Mouse (Mus musculus): ENCODE measurements around the gene Rnf44.

The Rnf44 gene

DNA sequence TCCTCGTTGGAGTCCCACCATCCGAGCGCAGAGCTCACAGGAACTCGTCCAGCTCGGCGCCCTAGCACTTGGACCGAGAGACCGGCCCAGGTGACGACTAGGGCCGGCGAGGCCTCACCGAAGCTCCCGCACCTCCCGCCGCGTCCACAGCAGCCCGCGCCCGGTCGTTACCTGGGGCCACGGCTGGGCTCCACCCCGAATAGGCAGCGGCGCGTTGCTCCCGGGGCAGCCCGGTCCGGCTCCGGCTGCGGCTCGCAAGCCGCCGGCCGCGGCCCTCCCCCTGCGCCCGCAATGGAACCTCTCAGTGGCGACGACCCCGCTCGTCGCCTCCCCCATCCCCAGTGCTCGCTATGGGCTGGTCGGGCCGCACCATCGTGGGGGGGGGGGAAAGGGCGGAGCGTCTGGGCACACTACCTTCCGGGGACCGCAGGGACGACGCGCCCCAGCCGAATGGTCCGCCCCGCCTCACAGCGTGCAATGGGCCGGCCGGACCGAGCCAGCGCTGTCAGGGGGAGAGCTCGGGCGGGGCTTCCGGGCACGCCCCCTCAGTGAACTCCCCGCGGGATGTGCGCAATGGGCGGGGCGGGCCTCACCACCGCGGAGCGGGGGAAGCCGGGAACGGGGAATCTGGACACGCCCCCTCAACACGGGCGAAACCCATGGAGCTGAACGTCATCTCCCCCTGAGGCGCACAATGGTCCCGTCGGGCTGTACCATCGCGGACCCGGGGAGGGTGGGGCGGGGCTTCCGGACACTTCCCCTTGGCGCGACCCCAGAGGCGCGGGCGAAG lies at the start of gene Rnf44:
Gene Rnf44 (minus strand): TSS at position 350 of the 790 bp plus-strand sequence.
- DNase-seq (ENCODE audit: extremely low read depth, low read depth), result peak; percentile 95

DNA sequence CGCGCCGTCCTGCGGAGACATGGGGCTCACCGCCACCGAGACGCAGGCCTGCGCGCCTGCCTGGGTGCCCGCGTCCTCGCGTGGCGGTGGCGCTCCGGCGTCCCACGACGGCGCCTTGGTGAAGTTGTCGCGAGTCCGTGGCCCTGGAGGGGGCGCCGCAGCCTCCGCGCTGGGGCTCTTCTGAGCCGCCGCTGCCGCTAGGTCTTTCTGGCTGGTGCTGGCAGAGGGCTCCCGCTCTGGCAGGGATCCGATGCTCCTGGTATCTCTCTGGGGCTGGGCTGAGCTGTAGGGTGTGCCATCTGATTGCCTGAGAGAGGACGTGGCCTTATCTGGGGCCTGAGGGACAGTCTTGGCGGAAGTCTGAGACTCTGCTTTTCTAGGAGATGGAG lies 44.5 kb upstream of the Rnf44 start:
- DNase-seq (ENCODE audit: extremely low read depth, low read depth), result no peak

DNA sequence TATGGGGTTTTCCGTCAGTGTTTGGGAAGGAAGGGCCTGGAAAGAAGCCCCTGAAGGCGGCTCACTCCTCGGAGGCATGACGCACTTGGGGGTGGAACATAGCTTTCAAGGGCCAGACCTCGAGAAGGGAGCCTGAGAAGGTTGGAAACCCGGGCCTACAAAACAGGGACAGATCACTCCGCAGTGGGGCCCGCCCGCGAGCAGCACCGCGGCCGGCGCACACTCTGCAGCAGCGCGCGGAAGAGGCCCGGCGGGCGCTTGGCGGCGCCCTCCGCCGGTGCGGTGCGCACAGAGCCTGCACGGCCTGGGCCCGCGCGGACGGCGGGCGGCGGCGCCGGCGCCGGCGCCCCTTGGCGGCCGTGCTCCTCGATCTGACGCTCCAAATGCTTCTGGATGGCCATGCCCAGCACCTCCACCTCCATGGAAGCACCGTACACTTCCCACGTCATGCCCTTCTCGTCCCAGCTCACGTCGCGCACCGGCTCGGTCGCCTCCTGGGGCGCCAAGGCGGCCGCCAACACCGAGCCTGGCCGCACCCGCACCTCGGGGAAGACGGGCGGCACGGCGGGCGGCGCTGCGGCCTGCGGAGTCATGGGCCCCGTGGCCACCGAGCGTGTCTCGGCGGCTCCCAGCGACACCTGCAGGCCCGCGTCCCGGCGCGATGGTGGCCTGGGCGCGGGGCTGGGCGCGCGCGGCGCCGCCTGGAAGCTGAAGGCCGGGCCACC lies 43.9 kb upstream of the Rnf44 start:
- no peak for DNase-seq (ENCODE audit: extremely low read depth, low read depth)

DNA sequence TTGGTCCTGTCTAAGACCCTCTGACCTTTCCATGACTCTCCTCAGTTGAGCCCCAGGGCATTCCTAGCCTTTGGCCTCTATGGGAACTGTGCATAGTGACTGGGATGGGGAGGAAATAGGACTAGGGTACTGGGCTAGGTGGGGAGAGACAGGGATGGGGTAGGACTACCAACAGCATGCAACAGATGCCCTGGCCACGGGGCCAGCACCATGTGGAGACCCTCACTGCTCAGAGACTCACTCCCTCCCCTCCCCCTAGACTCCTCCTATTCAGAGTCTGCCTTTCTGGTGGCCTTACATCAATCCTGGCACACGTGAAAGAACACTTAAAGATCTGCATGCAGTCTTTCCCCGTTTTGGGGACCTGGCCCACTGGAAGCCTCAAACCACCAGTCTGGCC lies 43.2 kb upstream of the Rnf44 start:
- no peak for DNase-seq (ENCODE audit: extremely low read depth, low read depth)

DNA sequence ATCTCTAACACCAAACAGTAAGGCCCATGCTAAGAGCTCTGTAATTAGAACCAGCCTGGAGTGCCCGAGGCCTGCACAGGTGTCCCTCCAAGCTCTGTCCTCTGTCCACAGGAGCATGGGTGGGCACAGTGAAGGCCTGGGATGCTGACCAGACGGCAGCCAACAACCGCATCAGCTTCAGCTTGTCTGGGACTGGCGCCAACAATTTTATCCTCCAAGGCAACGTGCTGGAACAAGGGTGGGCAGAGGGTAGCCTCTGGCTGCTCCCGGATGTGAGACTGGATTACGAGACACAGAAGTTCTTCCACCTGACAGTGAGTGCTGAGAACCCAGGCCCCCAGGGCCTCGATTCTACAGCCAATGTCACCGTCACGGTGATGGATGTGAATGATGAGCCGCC lies 32.4 kb upstream of the Rnf44 start:
- DNase-seq (ENCODE audit: extremely low read depth, low read depth), result no peak

DNA sequence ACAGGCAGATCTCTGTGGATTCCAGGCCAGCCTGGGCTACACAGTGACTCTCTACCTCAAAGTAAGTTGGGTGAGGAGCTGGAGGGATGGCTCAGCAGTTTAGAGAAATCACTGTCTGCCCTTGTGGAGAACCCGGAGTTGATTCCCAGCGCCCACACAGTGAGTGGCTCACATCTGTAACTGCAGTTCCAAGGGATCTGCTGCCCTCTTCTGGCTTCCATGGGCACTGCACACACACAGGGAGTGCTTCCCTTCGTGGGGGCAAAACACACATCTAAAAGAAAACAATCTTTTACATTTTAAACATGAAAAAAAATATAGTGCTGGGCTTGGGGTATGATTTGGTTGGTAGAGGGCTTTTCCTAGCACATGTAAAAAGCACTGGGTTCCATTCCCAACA lies 29.4 kb upstream of the Rnf44 start:
- DNase-seq (ENCODE audit: extremely low read depth, low read depth), result no peak

DNA sequence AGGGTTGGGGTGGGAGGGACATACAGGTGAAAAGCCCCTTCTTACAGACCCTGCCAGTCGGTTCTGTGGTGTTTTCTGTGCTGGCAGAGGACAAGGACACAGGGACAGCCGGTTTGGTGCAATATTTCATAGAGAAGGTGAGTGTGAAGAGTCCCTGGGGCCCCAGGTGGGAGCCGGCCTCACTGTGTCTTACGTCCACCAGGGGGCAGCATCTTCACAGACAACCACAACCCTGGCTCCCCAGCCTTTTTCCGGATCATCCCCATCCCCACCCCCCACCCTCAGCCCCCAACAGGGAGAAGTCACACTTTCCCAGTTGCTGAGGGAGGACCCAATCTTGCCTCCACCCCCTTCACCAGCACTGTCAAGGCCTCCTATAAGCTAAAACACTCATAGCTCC lies 23.2 kb upstream of the Rnf44 start:
- peak; percentile 6 for DNase-seq (ENCODE audit: extremely low read depth, low read depth)

DNA sequence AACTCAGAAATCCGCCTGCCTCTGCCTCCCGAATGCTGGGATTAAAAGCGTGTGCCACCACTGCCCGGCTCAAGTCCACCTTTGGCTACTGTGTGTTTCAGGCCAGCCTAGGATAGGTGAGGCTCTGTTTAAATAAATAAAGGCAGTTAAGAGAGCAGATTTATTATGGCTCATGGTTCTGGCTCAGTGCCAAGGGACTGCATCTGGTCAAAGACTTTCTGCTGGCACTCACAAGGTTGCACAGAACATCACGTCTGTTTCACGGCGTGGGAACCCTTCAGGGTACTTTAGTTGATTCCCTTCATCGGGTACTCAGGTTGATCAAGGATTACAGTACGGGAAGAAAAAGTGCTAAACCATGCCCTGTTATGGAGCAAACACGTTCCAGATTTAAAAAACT lies 21.3 kb upstream of the Rnf44 start:
- DNase-seq (ENCODE audit: extremely low read depth, low read depth), result no peak

DNA sequence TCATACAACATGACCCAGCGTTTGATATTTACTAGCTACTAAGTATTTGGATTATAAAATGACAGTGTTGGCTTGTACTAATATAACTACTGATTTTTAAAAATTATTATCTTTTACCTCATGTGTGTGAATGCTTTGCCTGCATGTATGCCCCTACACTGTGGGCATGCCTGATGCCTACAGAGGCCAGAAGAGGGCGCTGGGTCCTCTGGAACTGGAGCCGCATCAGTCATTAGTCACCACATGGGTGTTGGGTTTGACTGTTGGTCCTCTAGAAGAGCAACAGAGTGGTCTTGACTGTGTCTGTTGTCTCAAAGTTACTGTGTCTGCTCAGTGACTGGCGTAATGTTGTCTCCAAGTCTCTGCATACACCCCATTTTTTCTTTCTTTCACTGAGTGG lies 20.7 kb upstream of the Rnf44 start:
- DNase-seq (ENCODE audit: extremely low read depth, low read depth), result no peak

DNA sequence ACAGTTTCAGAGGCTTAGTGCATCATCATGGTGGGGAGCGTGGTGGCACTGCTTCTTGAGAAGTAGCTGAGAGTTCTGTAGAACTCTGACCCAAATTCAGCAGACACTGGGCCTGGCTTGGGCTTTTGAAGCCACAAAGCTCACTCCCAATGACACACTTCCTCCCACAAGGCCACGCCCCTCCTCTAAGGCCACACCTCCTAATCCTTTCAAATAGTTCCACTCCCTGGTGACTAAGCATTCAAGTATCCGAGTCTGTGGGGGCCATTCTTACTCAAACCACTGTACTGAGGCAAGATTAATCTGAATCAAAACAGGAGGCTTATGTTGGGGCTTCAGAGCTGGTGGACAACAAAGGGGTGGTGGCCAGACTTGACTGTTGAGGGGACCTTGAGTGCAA lies 17.2 kb upstream of the Rnf44 start:
- no peak for DNase-seq (ENCODE audit: extremely low read depth, low read depth)

DNA sequence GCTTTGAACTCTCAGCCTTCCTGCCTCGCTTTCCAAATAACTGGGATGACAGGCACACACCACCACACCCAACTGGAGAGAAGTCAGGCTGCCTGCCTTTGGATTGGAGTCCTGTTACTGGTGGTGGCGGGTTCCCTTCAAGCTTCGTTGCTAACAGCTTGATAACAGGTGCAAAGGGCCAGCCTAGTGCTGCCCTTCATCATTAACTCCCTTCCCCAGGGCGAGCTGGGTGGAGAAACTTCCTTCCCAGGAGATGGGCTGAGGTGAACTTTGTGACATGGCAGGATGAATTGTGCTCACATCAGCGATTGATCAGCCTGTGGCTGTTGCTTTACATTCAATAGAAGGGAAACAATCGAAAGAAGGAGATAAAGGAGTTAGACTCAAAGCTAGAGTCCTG lies 11.2 kb upstream of the Rnf44 start:
- no peak for DNase-seq (ENCODE audit: extremely low read depth, low read depth)

DNA sequence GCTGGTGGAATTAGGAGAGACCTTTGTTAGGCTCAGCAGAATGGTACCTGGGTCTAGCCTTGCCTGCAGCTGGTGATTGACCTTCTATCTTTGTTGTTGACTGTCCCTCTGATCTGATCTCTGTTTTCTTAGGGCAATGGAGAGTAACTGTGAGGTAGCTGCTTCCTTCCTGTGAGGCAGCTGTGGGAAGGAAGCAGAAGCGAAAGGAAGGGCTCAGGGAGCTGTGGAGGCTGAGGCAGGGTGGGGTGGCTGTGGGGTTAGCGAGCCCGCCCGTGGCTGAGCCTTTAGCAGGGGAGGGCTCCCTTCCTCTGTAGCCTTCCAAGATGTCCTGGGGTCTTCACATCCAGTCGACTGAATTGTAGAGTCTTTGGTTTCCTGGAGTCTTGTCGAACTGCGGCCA lies 8.8 kb upstream of the Rnf44 start:
- no peak for DNase-seq (ENCODE audit: extremely low read depth, low read depth)

DNA sequence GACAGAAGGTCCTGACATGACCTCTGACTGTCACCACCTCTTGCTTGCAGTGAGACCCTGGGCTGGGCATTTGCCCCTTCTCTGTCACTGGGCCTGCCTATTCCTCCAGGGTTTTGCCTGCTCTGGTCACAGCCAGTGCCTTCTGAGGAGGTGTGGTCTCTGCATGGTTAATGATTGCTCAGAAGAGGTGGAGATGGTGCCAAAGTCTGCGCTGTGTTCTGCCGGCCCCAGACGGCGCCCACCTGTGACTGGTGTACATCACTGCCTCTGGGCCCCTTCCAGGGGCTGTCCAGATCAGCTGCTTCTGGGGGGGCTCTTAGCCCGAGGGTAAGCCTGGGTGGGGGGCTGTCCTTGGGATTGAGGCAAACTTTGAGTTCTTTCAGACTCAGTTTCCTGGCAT lies 7.5 kb upstream of the Rnf44 start, which contains the start of gene Cdhr2:
Gene Cdhr2 (plus strand): TSS at position 219 of the 400 bp plus-strand sequence.
- DNase-seq (ENCODE audit: extremely low read depth, low read depth), result no peak

DNA sequence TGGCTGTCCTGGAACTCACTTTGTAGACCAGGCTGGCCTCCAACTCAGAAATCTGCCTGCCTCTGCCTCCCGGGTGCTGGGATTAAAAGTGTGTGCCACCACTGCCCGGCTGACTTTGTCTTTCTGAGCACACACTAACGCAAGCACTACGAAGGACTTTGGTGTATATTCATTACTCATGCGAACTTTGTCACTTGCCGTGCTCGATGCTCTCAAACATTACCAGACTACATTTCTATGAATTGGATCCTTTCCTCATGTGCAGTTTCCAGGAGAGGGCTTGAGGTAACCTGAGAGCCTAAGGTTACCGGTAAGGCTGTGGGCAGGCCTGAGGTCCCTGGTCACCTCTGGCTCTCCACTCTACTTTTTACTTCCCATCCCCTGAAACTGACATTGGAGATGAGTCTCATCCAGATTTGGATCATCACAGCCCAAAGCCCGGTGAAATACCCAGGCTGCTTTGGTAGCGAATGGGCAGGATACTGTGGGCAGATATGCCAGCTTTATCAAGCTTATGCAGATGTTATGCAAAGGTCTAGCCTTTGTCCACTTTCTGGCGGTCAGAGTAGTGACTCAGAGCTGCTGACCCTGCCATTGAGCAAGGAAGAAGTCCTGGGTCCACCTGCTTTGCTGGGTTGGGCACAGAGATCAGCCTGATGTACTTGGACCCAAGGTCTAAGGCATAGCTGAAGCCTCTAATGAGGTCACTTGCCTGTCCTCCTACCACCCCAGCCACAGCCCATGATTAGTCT lies 1.9 kb upstream of the Rnf44 start:
- DNase-seq (ENCODE audit: extremely low read depth, low read depth), result no peak

DNA sequence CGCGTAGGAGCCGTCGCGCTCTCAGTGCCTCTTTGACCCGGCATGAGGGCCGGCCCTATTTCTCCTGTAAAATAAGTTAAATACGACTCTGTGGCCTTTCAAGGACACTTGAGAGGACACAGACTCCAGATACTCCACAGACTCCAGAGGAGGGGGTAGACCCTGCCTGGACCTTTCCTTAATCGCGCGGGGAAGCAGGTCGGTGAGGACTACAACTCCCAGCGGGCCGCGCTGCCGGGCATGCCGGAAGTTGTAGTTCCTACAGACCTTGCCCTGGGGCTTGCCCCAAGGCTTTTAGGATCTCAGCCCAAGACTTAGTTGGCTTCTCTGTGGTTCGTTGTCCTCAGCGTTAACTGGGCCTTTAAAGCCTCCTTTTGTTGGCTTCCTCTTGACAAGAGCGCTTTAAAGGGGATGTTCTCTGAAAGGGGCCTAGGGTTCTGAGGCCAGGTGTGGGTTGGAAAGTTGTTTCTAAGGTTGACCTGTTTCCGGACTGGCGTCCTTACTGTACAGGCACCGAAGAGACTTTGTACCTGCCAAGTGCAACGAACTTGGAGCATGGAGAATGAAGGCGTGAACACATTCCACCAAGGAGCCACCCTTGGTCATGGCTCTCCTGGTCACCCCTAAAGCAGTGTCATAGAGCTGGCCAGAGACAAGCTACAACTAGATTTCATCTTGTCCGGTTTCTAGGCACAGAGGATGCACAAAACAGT lies 797 bp upstream of the Rnf44 start:
- DNase-seq (ENCODE audit: extremely low read depth, low read depth), result peak; percentile 78

DNA sequence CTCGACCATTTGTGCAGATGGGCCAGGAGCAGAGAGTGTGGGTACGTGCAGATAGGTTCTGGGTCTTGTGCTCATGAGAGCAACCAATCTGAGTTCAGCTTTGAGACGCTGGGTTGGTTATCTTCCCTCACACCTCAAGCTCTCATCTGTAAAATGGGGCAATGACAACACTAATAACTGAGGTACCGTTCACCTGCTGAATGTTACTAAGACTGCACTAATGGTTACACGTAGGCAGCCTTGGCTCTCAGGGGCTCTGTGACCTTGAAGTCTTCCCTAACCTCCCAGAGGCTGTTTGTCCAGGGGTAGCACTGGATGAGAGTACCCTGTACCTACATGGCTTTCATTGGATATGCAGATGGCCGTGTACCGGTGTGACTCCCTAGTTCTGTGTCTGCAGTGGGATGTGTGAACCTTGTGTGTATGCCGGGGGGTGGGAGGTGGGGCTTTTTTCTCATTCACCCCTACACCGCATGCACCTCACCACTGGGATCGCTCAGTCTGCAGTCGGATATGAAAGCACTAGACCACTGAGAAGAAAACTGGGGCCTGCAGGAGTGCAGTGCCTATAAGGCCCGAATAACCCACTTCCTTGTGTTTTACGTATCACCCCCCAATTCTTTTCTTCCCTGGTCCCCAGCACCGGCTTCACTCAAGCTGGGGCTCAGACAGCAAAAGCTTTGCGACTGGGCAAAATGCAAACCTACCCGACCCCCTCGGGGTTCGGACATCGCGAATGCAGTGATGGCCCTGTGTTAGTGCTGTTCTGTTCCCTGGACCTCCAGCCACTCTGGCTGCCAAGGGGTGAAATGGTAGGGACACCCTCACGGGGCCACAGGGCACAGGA lies 773 bp downstream of the Rnf44 start:
- DNase-seq (ENCODE audit: extremely low read depth, low read depth), result no peak

DNA sequence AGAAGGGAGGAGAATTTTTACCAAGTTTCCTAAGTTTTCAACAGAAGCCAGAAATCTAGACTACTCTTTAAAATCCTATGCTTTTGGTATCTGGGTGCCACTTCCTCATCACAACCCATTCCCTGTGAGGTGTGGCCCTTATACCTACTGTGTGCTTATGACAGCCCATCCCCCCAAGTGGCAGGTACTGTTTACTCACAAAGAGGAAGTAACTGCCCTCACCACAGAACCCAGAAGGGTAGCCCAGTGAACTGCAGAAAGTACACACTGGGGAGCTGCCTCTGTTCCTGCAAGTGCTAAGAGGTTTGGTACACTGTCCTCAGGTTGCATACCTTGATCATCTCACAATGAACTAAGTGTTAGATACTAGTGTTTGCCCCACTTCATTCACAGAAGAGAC lies 2.0 kb downstream of the Rnf44 start:
- peak; percentile 70 for DNase-seq (ENCODE audit: extremely low read depth, low read depth)

DNA sequence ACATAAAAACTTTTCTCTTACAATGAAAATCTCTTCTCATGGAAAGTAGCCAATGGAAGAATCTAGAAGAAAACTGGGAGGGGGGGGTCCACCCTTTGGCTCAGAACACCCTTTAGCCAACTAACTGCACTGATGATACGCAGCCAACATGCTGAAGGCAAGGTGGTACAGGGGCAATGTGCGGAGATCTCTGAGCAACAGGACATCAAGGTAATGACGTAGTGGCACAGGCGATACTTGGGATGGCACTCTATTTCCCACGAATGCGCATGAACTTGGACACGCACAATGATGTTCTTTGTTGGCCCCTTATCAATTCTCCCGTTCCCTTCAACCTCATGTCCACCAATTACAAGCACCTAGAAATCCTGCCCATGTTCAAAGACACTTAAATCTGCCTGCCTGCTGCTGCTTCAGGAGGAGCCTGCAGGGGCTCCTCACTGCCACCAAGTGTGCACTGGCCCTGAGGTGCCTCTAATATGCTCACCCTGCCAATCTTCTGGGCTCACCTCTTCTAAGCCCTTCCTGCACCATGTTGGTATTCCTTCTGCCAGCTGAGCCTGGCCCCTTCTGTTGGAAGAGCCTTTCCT lies 3.5 kb downstream of the Rnf44 start:
- DNase-seq (ENCODE audit: extremely low read depth, low read depth), result no peak

DNA sequence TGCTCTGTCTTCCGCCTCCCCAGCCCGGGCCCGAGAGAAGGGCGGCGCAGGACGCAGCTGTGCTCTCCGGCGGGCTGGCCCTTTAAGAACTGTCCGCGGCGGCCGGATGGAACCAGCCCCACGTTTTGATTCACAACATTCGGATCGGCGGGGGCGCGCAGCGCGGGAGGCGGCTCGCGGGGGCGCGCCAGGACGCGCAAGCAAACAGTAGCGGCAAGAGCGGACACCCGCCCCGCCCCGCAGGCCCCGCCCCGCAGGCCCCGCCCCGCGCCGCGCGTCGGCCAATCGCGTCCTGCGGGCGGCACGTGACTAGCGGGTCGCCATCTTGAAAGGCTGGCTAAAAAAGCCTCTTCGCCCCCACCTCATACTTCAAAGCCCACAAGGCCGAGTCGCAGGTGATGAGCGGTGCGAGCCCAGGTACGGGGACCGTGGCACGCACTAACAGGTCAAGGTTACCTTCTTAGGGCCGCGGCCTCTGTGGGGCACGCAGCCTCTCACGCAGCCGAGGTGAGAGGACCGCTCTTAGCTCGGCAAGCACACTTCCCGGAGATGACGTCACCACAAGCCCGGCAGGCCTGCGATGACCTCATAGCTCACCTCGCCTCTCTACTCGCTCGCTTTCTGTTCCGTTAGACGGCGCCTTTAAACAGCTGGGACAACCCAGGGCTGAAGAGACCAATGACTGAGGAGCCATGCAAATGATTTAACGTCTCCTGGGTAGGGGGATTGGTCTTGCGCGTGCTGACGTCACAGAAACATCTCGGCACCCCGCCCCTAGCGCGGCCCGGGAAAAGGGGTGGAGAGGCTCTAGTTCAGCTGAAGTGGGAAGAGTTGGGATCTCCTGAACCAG lies 5.9 kb downstream of the Rnf44 start:
- peak; percentile 96 for DNase-seq (ENCODE audit: extremely low read depth, low read depth)

All from MEL-GATA-1-ER (cell line).